Mouse (Mus musculus): ENCODE measurements around the gene Serf2. TPM values are rescaled to one million over a fixed set of nuclear protein-coding genes. Genes with fewer than 3 reads are reported as not detected.
A peak's percentile ranks its signal among the peaks of the same experiment; 100 is the strongest.
"Not testable (repeated sequence)": the region's sequence is repeated elsewhere in the genome, so short reads cannot be mapped to it uniquely, and the experiment has no call there.

The Serf2 gene
- polyA plus RNA-seq, 1 experiment from 2014 or later: 267 TPM

DNA sequence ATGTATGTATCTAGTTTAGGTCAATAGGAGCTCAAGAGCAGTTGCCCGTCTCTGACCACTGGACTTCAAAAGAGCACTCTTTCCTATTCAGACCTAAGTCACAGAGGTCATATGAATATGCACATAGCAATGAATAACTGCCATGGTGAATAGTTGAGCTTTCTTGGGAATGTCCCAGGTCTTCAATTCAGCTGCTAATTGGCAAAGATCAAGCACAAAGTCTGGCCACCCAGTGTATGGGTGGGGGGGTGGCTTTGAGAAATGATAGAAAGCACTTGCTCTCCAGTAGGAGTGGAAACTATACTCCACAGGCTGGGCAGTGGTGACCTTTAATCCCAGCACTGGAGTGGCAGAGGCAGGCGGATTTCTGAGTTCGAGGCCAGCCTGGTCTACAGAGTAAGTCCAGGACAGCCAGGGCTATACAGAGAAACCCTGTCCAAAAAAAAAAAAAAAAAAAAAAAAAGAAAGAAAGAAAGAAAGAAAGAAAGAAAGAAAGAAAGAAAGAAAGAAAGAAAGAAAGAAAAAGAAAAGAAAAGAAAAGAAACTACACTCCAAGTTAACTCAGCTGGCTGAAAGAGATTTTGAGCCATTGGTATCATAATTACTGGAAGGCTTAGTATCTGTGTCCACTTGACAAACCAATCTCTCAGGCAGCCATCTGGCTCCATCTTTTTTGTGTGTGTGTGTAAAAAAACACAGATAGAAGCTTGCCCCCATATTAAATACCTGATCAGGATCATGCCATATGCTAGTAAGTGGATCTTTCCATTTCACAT lies 28.7 kb downstream of the Serf2 start:
- Histone ChIP-seq H3K27ac (no peak overlapping the region), H3K4me1 (peaks cover 8% of the 10 kb centered on the region; the same call in 1 of the 2 replicates), H3K9me3 (no peaks in the 10 kb centered on the region), H3K9ac (no peak overlapping the region), H3K4me2 (no peak overlapping the region), H3K4me3 (no peak overlapping the region), H3K36me3 (replicated peaks) (no peaks in the 10 kb centered on the region), H3K27me3 (replicated peaks) (no peaks in the 10 kb centered on the region)
- ATAC-seq (replicated peaks): no peak
- WGBS: 86% methylated on average over 3 of the region's 3 CpGs

DNA sequence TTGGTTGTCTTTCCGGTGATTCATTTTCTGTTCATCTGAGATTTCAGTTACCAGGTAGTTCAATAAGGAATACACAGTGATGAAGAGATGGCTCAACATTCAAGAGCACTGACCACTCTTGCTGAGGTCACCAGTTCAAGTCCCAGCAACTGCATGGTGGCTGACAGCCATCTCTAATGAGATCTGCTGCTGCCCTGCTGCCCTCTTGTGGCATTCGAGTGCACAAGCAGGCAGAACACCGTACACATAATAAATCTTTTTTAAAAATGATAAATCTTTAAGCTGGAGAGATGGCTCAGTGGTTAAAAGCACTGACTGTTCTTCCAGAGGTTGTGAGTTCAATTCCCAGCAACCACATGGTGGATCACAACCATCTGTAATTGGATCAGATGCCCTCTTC lies 31.5 kb downstream of the Serf2 start:
- Histone ChIP-seq H3K36me3 (replicated peaks) (no peaks in the 10 kb centered on the region), H3K27ac (no peak overlapping the region), H3K9me3 (no peaks in the 10 kb centered on the region), H3K4me3 (no peak overlapping the region), H3K4me2 (no peak overlapping the region), H3K9ac (no peak overlapping the region), H3K4me1 (no peaks in the 10 kb centered on the region), H3K27me3 (replicated peaks) (no peaks in the 10 kb centered on the region)
- ATAC-seq (replicated peaks): no peak
- WGBS: 57% methylated on average over 3 of the region's 3 CpGs

DNA sequence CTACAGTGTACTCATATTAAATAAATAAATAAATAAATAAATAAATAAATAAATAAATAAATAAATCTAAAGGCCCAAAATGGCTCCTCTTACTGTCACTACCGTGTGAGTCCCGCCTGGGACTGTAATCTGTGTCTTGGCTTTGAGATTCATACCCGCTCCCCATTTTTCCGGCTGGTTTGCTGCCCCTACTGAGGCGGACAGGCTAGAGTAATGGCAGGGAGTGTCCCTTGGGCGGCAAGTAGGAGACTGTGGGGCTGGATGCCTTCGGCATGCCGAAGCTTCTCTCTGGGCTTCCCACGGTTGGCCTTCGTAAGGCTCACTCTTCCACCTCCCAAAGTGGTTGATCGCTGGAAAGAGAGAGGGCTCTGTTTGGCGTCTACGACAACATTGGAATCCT lies 31.9 kb downstream of the Serf2 start:
- not testable (repeated sequence) for H3K4me3 ChIP-seq; H3K27me3 ChIP-seq (replicated peaks); H3K4me1 ChIP-seq; ATAC-seq (replicated peaks); H3K27ac ChIP-seq; H3K36me3 ChIP-seq (replicated peaks); H3K9ac ChIP-seq; H3K9me3 ChIP-seq; H3K4me2 ChIP-seq
- WGBS: 88% methylated on average over 13 of the region's 13 CpGs

DNA sequence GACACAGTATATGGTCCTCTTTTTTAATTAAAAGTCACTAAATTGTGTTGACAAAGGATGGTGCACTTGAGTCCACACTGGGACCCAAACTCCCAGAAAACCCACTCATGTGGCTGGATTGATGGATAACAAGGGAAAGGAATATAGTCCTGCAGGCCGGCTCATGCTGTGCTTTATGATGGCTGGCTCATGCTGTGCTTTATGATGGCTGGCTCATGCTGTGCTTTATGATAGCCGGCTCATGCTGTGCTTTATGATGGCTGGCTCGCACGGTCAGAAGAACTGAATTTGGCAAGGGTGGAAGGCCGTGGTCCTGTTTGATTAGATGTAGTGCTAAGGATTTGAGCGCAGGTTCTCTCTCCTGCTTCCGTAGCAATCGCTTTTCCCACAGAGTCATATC lies 34.6 kb downstream of the Serf2 start:
- Histone ChIP-seq H3K4me2 (no peak overlapping the region), H3K4me3 (no peak overlapping the region), H3K27ac (peak overlapping the region; percentile 9; the same call in 1 of the 2 replicates), H3K36me3 (replicated peaks) (no peaks in the 10 kb centered on the region), H3K27me3 (replicated peaks) (no peaks in the 10 kb centered on the region), H3K4me1 (no peaks in the 10 kb centered on the region), H3K9me3 (no peaks in the 10 kb centered on the region), H3K9ac (no peak overlapping the region)
- ATAC-seq (replicated peaks): no peak
- WGBS: 43% methylated on average over 8 of the region's 8 CpGs

- not testable (repeated sequence) for H3K36me3 ChIP-seq (replicated peaks); ATAC-seq (replicated peaks); H3K4me1 ChIP-seq; H3K4me3 ChIP-seq; H3K27me3 ChIP-seq (replicated peaks); H3K9me3 ChIP-seq; H3K27ac ChIP-seq; H3K4me2 ChIP-seq; H3K9ac ChIP-seq
- 78% methylated on average over 2 of the region's 2 CpGs for WGBS
Observed at GRCm38 (mm10) chr2:121484403-121484802, 35.4 kb downstream of the Serf2 start.

DNA sequence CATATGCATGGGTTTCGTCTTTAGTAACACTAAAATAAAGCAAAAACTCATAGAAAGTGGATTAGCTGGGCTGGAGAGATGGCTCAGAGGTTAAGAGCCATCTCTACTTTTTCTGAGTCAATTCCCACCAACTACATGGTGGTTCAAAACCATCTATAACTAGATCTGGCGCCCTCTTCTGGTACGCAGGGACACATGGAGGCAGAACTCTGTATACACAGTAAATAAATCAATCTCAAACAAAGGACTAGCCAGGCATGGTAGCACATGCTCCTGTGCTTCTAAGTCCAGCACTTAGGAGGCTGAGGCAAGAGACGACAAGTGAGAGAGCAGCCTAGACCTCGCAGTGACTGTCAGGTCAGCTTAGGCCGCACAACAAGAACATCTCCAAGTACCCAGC lies 52.6 kb downstream of the Serf2 start:
- not testable (repeated sequence) for H3K4me1 ChIP-seq; H3K9ac ChIP-seq; H3K4me3 ChIP-seq; ATAC-seq (replicated peaks); H3K4me2 ChIP-seq; H3K27me3 ChIP-seq (replicated peaks); H3K27ac ChIP-seq; H3K36me3 ChIP-seq (replicated peaks); H3K9me3 ChIP-seq
- WGBS: 86% methylated on average over 2 of the region's 6 CpGs

DNA sequence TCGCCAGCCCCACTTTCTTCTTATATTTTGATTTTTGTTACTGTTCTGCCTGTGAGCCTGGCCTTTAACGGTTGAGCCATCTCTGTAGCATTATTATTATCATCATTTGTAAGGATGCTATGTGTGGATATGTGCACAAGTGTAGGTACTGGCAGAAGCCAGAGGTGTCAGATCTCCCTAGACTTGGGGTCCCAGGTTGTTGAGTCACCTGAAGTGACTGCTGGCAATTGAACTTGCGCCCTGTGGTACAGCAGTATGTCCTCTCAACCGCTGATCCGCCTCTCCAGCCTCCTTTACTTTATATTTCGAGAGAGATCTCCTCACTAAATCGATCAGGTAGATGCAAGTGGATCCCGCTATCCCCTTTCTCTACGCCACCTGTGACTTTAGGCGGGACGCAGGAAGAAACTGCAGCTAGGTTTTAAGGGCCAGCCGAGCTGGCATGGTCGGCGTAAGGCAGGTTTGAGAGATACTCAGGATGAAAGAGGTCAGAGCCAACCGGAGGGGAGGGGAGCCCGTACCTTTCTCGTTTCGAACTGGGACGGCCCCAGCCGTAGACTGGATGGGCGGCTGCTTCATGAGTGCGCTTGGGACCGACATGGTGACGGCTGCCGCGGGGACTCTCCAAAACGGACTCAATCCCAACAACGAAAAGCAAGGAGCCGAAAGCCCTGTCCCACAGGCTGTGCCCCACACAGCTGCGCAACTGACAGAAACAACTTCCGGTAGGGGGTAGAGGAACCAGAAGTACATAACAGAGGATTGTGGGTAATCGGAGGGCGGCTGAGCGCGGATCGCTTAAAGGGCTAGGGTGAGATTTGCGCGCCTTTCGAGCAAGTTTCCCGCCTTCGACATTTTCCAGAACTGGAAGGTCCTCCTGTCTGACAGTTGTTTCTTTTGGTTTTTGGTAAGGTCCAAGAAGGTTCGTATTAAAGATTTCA lies 57.2 kb downstream of the Serf2 start, which contains the start of the genes Mfap1a and Wdr76:
Gene Mfap1a, minus strand, starts transcription at position 724 of the 941 bp plus-strand sequence.
Gene Wdr76, plus strand, starts transcription at position 782 of the 941 bp plus-strand sequence.
- Histone ChIP-seq H3K4me2 (peak within 1 kb of the TSS; percentile 73), H3K9ac (peak within 1 kb of the TSS; percentile 63), H3K4me3 (peak within 1 kb of the TSS; percentile 69), H3K4me1 (peaks cover 21% of the 10 kb centered on the region), H3K27ac (peak within 1 kb of the TSS; percentile 73; the same call in 1 of the 2 replicates)
- not testable (repeated sequence) for H3K36me3 ChIP-seq (replicated peaks); H3K9me3 ChIP-seq; H3K27me3 ChIP-seq (replicated peaks)
- ATAC-seq (replicated peaks): peak; percentile 92
- 5% methylated on average over 42 of the region's 42 CpGs for WGBS

DNA sequence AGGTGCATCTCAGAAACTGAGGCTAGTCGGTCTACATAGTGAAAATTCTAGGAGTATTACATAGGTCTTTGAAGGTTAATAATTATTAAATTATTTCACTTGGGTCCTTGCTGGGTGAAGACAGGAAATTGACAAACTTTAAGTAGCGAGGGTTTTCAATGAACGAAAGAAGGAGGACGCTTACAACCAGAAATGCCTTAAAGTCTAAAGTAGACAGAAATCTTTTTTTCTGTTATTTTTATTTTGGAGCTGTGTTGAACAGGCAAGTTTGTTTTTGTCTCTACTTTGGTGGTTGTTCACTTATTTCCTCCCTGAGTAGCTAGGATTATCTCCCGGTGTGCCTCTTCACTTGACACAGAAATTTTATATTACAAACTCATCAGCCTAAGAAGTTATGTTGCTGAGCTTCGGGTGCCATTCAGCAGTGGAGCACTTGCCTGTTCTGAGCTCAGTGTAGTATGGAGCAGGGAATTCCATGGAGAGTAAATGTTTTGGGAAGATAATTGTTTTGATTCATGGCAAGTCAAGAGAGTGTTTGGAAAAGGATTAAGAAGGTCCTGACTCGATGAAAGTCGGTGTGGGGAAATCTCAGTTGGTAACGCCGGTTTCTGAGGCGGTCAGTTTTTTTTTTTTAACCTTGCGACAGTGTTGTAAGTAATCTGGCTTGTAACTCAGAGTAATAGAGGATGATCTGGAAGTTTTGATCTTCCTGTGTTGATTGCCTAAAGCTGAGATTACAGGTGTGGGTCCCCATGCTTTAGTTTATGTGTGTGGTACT lies 58.4 kb downstream of the Serf2 start:
- Histone ChIP-seq H3K4me2 (peak overlapping the region; percentile 73), H3K4me3 (peak overlapping the region; percentile 69), H3K9ac (peak overlapping the region; percentile 63), H3K36me3 (replicated peaks) (no peaks in the 10 kb centered on the region), H3K27me3 (replicated peaks) (no peaks in the 10 kb centered on the region), H3K27ac (no peak overlapping the region), H3K9me3 (no peaks in the 10 kb centered on the region), H3K4me1 (peaks cover 21% of the 10 kb centered on the region)
- WGBS: 12% methylated on average over 12 of the region's 12 CpGs
- no peak for ATAC-seq (replicated peaks)

Small RNAs within 50 kb of the gene (microRNA-seq; reads per million reads assigned to microRNA genes)
- gene Gm22953: not detected

Other genes starting within 250 kb of the Serf2 start
- gene Trp53bp1, start 177.8 kb upstream of the Serf2 start, polyA plus RNA-seq (2015; fragmentation: Nextera tagmentation; extraction: Ambion mirVana): 186 and 214 TPM in 2 replicates
- 22.5 and 27.1 TPM in 2 replicates for gene Map1a, start 159.6 kb upstream of the Serf2 start, polyA plus RNA-seq (2015; fragmentation: Nextera tagmentation; extraction: Ambion mirVana)
- gene Ppip5k1, start 93.8 kb upstream of the Serf2 start, polyA plus RNA-seq (2015; fragmentation: Nextera tagmentation; extraction: Ambion mirVana): 20.6 and 21.6 TPM in 2 replicates
- 70.6 and 75.6 TPM in 2 replicates for gene Ckmt1, start 91.5 kb upstream of the Serf2 start, polyA plus RNA-seq (2015; fragmentation: Nextera tagmentation; extraction: Ambion mirVana)
- not detected in 2 replicates for gene Strc, start 62.0 kb upstream of the Serf2 start, polyA plus RNA-seq (2015; fragmentation: Nextera tagmentation; extraction: Ambion mirVana)
- gene Pdia3, start 35.4 kb upstream of the Serf2 start, polyA plus RNA-seq (2015; fragmentation: Nextera tagmentation; extraction: Ambion mirVana): 351 and 354 TPM in 2 replicates
- 5.9 and 7.0 TPM in 2 replicates for gene Catsper2, start 35.4 kb upstream of the Serf2 start, polyA plus RNA-seq (2015; fragmentation: Nextera tagmentation; extraction: Ambion mirVana)
- gene Ell3, start 4.9 kb upstream of the Serf2 start, polyA plus RNA-seq (2015; fragmentation: Nextera tagmentation; extraction: Ambion mirVana): 2.2 and 3.0 TPM in 2 replicates
- 106 and 112 TPM in 2 replicates for gene Hypk, start 4.1 kb downstream of the Serf2 start, polyA plus RNA-seq (2015; fragmentation: Nextera tagmentation; extraction: Ambion mirVana)
- gene Serinc4, start 7.6 kb downstream of the Serf2 start, polyA plus RNA-seq (2015; fragmentation: Nextera tagmentation; extraction: Ambion mirVana): 2.2 and 2.4 TPM in 2 replicates
- 77.3 and 77.5 TPM in 2 replicates for gene Mfap1b, start 24.9 kb downstream of the Serf2 start, polyA plus RNA-seq (2015; fragmentation: Nextera tagmentation; extraction: Ambion mirVana)
- gene Mfap1a, start 57.5 kb downstream of the Serf2 start, polyA plus RNA-seq (2015; fragmentation: Nextera tagmentation; extraction: Ambion mirVana): 33.1 and 33.6 TPM in 2 replicates
- 4.5 and 4.8 TPM in 2 replicates for gene Wdr76, start 57.5 kb downstream of the Serf2 start, polyA plus RNA-seq (2015; fragmentation: Nextera tagmentation; extraction: Ambion mirVana)